Mouse (Mus musculus) stomach, embryonic 15.5 days (tissue): ENCODE measurements around the gene Smarca4. TPM values are rescaled to one million over a fixed set of nuclear protein-coding genes. Genes with fewer than 3 reads are reported as not detected.

Experiments used
- ATAC-seq: fragments of 200-750 bp; cut with Nextera tagmentation; 2 replicates; pipeline ENCODE4 v1.8.0; 2017; ENCODE audit warnings: low read depth, moderate number of reproducible peaks, moderate TSS enrichment; ENCODE audit not compliant: insufficient read depth, low FRiP score
- H3K27ac ChIP-seq: fragments of 300-500 bp; sonication (generic); 2 replicates; pipeline ENCODE4 v1.5.1; 2015; ENCODE audit warnings: mild to moderate bottlenecking, inconsistent platforms
- H3K27me3 ChIP-seq: fragments of 300-500 bp; sonication (generic); replicated peaks from 2 replicates; pipeline ENCODE4 v1.6.1; 2015; ENCODE audit warnings: inconsistent platforms
- H3K36me3 ChIP-seq: fragments of 300-500 bp; sonication (generic); 2 replicates; pipeline ENCODE4 v1.6.1; 2015; ENCODE audit warnings: inconsistent platforms
- H3K4me1 ChIP-seq: fragments of 300-500 bp; sonication (generic); 2 replicates; pipeline ENCODE4 v1.6.1; 2015; ENCODE audit warnings: inconsistent platforms
- H3K4me2 ChIP-seq: fragments of 300-500 bp; sonication (generic); 2 replicates; pipeline ENCODE4 v1.6.1; 2015; ENCODE audit warnings: mild to moderate bottlenecking, inconsistent platforms
- H3K4me3 ChIP-seq: fragments of 300-500 bp; sonication (generic); replicated peaks from 2 replicates; pipeline ENCODE4 v1.5.1; 2015; ENCODE audit warnings: inconsistent platforms
- H3K9ac ChIP-seq: fragments of 300-500 bp; sonication (generic); 2 replicates; pipeline ENCODE4 v1.6.1; 2015; ENCODE audit warnings: inconsistent platforms
- H3K9me3 ChIP-seq: fragments of 300-500 bp; sonication (generic); 2 replicates; pipeline ENCODE4 v1.6.1; 2016; ENCODE audit warnings: inconsistent platforms
- WGBS: fragments of 180-500 bp; shearing (Covaris S2); methylation state at CpG from one replicate; pipeline ENCODE4 v1.1.7; 2015; 5-methylcytosine and 5-hydroxymethylcytosine counted together
- polyA plus RNA-seq: library from polyadenylated mRNA; unstranded; fragments of >200 nt; fragmentation: Nextera tagmentation; extraction: Ambion mirVana; gene quantifications from 2 replicates; pipeline ENCODE4 v1.2.1, GENCODE M21; 2015

Gene Smarca4
- polyA plus RNA-seq, 1 experiment from 2014 or later: 68.7 TPM

GRCm38 (mm10) chr9:21604119-21604518, 11.8 kb upstream of the Smarca4 start:
- Histone ChIP-seq H3K4me3 (no peak overlapping the region), H3K27ac (no peak overlapping the region), H3K9me3 (no peaks in the 10 kb centered on the region), H3K36me3 (no peaks in the 10 kb centered on the region), H3K4me1 (no peaks in the 10 kb centered on the region), H3K9ac (no peak overlapping the region), H3K27me3 (no peaks in the 10 kb centered on the region), H3K4me2 (no peak overlapping the region)
- WGBS: 73% methylated on average over 5 of the region's 5 CpGs
- ATAC-seq: no peak

GRCm38 (mm10) chr9:21605865-21606264, 10.1 kb upstream of the Smarca4 start:
- no peak overlapping the region for H3K4me3 ChIP-seq
- no peak overlapping the region for H3K4me2 ChIP-seq
- no peak for ATAC-seq
- no peak overlapping the region for H3K9ac ChIP-seq
- H3K9me3 ChIP-seq: no peaks in the 10 kb centered on the region
- H3K27ac ChIP-seq: no peak overlapping the region
- WGBS: 76% methylated on average over 5 of the region's 5 CpGs
- H3K4me1 ChIP-seq: no peaks in the 10 kb centered on the region
- H3K27me3 ChIP-seq: no peaks in the 10 kb centered on the region
- no peaks in the 10 kb centered on the region for H3K36me3 ChIP-seq

- no peaks in the 10 kb centered on the region for H3K27me3 ChIP-seq
- H3K27ac ChIP-seq: no peak overlapping the region
- no peaks in the 10 kb centered on the region for H3K36me3 ChIP-seq
- H3K4me2 ChIP-seq: no peak overlapping the region
- H3K9ac ChIP-seq: no peak overlapping the region
- H3K9me3 ChIP-seq: no peaks in the 10 kb centered on the region
- no peak for ATAC-seq
- no peaks in the 10 kb centered on the region for H3K4me1 ChIP-seq
- no peak overlapping the region for H3K4me3 ChIP-seq
- 90% methylated on average over 1 of the region's 1 CpGs for WGBS
Observed at GRCm38 (mm10) chr9:21606648-21607047, 9.3 kb upstream of the Smarca4 start.

DNA sequence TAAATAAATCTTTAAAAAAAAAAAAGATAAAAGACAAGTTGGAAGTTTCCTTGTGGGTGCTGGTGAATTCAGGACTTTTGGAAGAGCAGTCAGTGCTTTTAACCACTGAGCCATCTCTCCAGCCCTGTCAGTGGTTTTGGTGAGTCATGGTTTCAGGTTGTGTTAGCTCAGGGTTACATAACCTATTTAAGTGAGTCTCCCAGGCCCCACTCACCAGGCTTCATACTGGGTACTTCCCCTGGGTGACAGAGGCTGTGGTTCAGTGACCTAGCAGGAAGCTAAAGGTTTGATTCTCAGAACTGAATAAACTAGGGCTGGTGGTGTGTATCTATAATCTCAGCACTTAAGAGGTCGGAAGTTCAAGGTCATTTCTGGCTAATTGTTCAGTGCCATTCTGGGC, 6.1 kb upstream of the Smarca4 start:
- H3K27ac ChIP-seq: no peak overlapping the region
- 0 out of 2 replicates have a peak, but pooled peaks have one; percentile 14 for ATAC-seq
- H3K4me1 ChIP-seq: no peaks in the 10 kb centered on the region
- no peaks in the 10 kb centered on the region for H3K9me3 ChIP-seq
- no peaks in the 10 kb centered on the region for H3K27me3 ChIP-seq
- no peak overlapping the region for H3K9ac ChIP-seq
- 80% methylated on average over 1 of the region's 1 CpGs for WGBS
- no peak overlapping the region for H3K4me2 ChIP-seq
- H3K4me3 ChIP-seq: no peak overlapping the region
- no peaks in the 10 kb centered on the region for H3K36me3 ChIP-seq

- Histone ChIP-seq H3K27me3 (no peaks in the 10 kb centered on the region), H3K27ac (peak overlapping the region; percentile 91), H3K36me3 (no peaks in the 10 kb centered on the region), H3K4me2 (peak overlapping the region; percentile 52), H3K9me3 (no peaks in the 10 kb centered on the region), H3K9ac (peak overlapping the region; percentile 14; the same call in 1 of the 2 replicates), H3K4me1 (peaks cover 5% of the 10 kb centered on the region; the same call in 1 of the 2 replicates), H3K4me3 (peak overlapping the region; percentile 74)
- 70% methylated on average over 15 of the region's 15 CpGs for WGBS
- ATAC-seq: no peak
Observed at GRCm38 (mm10) chr9:21614864-21615616, 929 bp upstream of the Smarca4 start.

DNA sequence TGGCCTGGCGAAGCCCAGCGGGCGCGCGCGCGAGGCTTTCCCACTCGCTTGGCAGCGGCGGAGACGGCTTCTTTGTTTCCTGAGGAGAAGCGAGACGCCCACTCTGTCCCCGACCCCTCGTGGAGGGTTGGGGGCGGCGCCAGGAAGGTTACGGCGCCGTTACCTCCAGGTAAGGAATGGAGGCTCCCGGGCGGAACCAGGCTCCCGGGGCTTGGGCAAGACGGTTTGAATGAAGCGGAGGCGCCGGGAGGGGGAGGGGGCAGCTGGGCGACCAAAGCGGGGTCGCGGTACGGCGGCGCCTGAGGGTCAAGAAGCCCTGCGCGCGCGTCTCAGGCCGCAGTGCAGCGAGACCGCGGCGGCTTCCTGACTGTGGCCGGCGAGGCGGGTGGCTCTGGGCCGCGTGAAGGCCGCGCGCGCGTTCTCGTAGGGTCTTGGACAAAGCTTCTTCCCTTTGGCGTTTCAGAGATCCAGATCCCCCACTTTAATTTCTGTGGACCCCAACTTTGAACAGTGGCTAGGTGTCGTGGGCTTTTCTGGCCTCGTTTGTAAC, 338 bp downstream of the Smarca4 start:
- Histone ChIP-seq H3K27me3 (no peaks in the 10 kb centered on the region), H3K27ac (peak overlapping the region; percentile 97), H3K4me2 (peak overlapping the region; percentile 56), H3K9ac (peak overlapping the region; percentile 72), H3K36me3 (no peaks in the 10 kb centered on the region), H3K9me3 (no peaks in the 10 kb centered on the region), H3K4me1 (peaks cover 9% of the 10 kb centered on the region; the same call in 1 of the 2 replicates), H3K4me3 (peak overlapping the region; percentile 74)
- ATAC-seq: peak; percentile 64
- under 1% methylated on average over 55 of the region's 57 CpGs for WGBS

DNA sequence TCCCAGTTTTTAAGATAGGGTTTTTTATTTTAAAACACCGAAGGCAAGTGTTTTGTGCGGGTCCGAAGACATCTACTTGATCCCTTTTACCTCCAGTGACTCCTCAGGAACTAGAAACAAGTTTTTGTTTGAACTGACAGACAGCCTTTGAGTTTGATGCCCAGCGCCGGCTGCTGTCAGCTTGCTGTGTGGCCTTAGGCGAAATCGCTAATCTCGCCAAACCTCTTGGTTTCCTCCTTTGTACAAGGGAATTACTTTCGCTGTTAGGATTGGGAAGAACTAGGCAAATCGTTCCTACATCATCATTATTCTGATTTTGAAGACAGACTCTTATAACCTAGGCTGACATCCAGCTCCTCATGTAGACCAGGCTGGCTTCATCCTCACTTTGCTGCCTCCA, 1.1 kb downstream of the Smarca4 start:
- Histone ChIP-seq H3K9me3 (no peaks in the 10 kb centered on the region), H3K9ac (peak overlapping the region; percentile 72; the same call in 1 of the 2 replicates), H3K27ac (peak overlapping the region; percentile 97), H3K27me3 (no peaks in the 10 kb centered on the region), H3K4me1 (peaks cover 9% of the 10 kb centered on the region; the same call in 1 of the 2 replicates), H3K4me3 (peak overlapping the region; percentile 74), H3K36me3 (no peaks in the 10 kb centered on the region), H3K4me2 (peak overlapping the region; percentile 56)
- WGBS: 4% methylated on average over 10 of the region's 10 CpGs
- no peak for ATAC-seq

DNA sequence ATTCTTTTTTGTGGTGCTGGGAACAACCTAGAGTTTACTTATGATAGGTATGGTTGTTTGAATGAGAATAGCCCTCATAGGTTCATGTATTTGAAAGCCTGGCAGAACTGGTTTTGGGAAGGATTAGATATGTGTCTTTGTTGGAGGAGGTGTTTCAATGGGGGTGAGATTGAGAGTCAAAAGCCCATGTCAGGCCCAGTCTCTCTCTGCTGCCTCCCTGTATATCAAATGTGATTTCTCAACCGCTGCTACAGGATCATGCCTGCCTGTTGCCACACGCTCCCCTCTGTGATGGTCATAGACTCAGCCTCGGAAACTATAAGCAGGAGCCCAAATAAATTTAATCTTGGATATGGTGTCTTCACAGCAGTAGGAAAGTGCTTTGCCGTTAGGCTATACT, 4.3 kb downstream of the Smarca4 start:
- Histone ChIP-seq H3K4me2 (no peak overlapping the region), H3K9me3 (no peaks in the 10 kb centered on the region), H3K27ac (peak overlapping the region; percentile 28; the same call in 1 of the 2 replicates), H3K9ac (no peak overlapping the region), H3K4me1 (peaks cover 9% of the 10 kb centered on the region; the same call in 1 of the 2 replicates), H3K4me3 (no peak overlapping the region), H3K36me3 (no peaks in the 10 kb centered on the region), H3K27me3 (no peaks in the 10 kb centered on the region)
- 75% methylated on average over 4 of the region's 4 CpGs for WGBS
- ATAC-seq: no peak

- Histone ChIP-seq H3K27me3 (no peaks in the 10 kb centered on the region), H3K36me3 (no peaks in the 10 kb centered on the region), H3K4me1 (peaks cover 9% of the 10 kb centered on the region; the same call in 1 of the 2 replicates), H3K27ac (no peak overlapping the region), H3K4me2 (no peak overlapping the region), H3K9ac (no peak overlapping the region), H3K4me3 (no peak overlapping the region), H3K9me3 (no peaks in the 10 kb centered on the region)
- no peak for ATAC-seq
- WGBS: 98% methylated on average over 1 of the region's 1 CpGs
Observed at GRCm38 (mm10) chr9:21622676-21623075, 6.7 kb downstream of the Smarca4 start.

DNA sequence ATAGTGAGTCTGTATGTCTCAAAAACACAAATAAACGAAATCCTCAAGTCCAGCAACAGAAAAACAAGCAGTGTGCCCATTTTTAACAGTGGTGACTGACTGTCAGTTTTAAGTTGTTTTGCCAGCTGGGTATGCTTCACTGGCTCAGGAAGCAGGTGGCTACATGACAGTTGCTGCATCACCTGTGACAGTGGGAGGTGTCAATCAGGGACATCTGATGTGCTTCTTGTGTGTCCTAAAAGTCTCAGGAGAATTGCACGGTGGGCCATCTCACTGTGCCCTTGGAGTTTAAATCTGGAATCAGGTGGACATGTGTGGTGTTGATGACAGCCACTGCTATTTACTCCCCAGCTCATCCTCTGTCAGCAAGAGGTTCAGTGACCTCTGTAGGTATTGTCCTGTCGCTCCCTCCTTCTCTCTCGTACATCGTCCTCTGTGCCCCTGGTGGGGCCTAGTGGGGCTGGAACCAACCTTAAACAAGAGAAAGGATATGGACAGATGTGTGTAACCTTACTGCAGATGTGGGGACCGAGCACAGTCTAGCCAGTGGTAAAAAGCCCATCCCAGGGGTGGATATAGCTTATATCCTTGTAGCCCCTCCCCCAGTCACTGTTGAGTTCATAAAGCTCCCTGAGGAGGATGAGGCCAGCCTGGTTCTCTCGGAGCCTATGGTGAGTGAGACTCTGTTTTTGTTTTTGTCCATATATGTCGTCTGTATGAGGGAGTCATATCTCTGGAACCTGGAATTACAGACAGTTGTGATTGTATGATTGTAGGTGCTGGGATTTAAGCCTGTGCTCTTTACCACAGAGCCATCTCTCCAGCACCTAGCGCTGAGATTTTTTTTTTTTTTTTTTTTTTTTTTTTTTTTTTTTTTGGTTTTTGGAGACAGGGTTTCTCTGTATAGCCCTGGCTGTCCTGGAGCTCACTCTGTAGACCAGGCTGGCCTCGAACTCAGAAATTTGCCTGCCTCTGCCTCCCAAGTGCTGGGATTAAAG, 9.7 kb downstream of the Smarca4 start:
- H3K9me3 ChIP-seq: no peaks in the 10 kb centered on the region
- H3K27me3 ChIP-seq: no peaks in the 10 kb centered on the region
- no peak overlapping the region for H3K4me2 ChIP-seq
- no peak for ATAC-seq
- H3K27ac ChIP-seq: no peak overlapping the region
- no peak overlapping the region for H3K9ac ChIP-seq
- WGBS: 83% methylated on average over 10 of the region's 10 CpGs
- no peaks in the 10 kb centered on the region for H3K36me3 ChIP-seq
- H3K4me1 ChIP-seq: 0 out of 2 replicates have a peak, but pooled peaks cover 4% of the 10 kb centered on the region
- no peak overlapping the region for H3K4me3 ChIP-seq

GRCm38 (mm10) chr9:21626571-21626970, 10.6 kb downstream of the Smarca4 start:
- no peak for ATAC-seq
- H3K27me3 ChIP-seq: no peaks in the 10 kb centered on the region
- H3K4me3 ChIP-seq: no peak overlapping the region
- H3K4me2 ChIP-seq: no peak overlapping the region
- no peaks in the 10 kb centered on the region for H3K9me3 ChIP-seq
- H3K4me1 ChIP-seq: no peaks in the 10 kb centered on the region
- no peak overlapping the region for H3K9ac ChIP-seq
- no peak overlapping the region for H3K27ac ChIP-seq
- no peaks in the 10 kb centered on the region for H3K36me3 ChIP-seq
